Mouse (Mus musculus) heart, embryonic 15.5 days (tissue): Measurements from ENCODE around the gene Meis2. TPM values are rescaled to one million over a fixed set of nuclear protein-coding genes. Genes with fewer than 3 reads are reported as not detected.
A peak's percentile ranks its signal among the peaks of the same experiment; 100 is the strongest.

Source experiments
- ATAC-seq: fragments of 200-750 bp; cut with Nextera tagmentation; replicated peaks from 2 replicates; pipeline ENCODE4 v1.8.0; 2017; ENCODE audit warnings: low read depth, moderate TSS enrichment; ENCODE audit not compliant: insufficient number of reproducible peaks, insufficient read depth, low FRiP score
- H3K27ac ChIP-seq: fragments of 300-500 bp; sonication (generic); 2 replicates; pipeline ENCODE4 v1.5.1; 2015; ENCODE audit warnings: mild to moderate bottlenecking, inconsistent platforms
- H3K27me3 ChIP-seq: fragments of 300-500 bp; sonication (generic); 2 replicates; pipeline ENCODE4 v1.6.1; 2015; ENCODE audit warnings: inconsistent platforms
- H3K36me3 ChIP-seq: fragments of 300-500 bp; sonication (generic); 2 replicates; pipeline ENCODE4 v1.6.1; 2015; ENCODE audit warnings: mild to moderate bottlenecking, inconsistent platforms
- H3K4me1 ChIP-seq: fragments of 300-500 bp; sonication (generic); replicated peaks from 2 replicates; pipeline ENCODE4 v1.6.1; 2015; ENCODE audit warnings: inconsistent platforms
- H3K4me2 ChIP-seq: fragments of 300-500 bp; sonication (generic); 2 replicates; pipeline ENCODE4 v1.6.1; 2015; ENCODE audit warnings: inconsistent platforms, mild to moderate bottlenecking, moderate library complexity
- H3K4me3 ChIP-seq: fragments of 300-500 bp; sonication (generic); 2 replicates; pipeline ENCODE4 v1.5.1; 2015; ENCODE audit warnings: mild to moderate bottlenecking, inconsistent platforms
- H3K9ac ChIP-seq: fragments of 300-500 bp; sonication (generic); 2 replicates; pipeline ENCODE4 v1.6.1; 2015; ENCODE audit warnings: mild to moderate bottlenecking, inconsistent platforms
- H3K9me3 ChIP-seq: fragments of 300-500 bp; sonication (generic); replicated peaks from 2 replicates; pipeline ENCODE4 v1.6.1; 2016; ENCODE audit warnings: inconsistent platforms
- WGBS: fragments of 180-500 bp; shearing (Covaris S2); methylation state at CpG from one replicate; pipeline ENCODE4 v1.1.7; 2015; ENCODE audit warnings: mixed read lengths; 5-methylcytosine and 5-hydroxymethylcytosine counted together
- polyA plus RNA-seq: library from polyadenylated mRNA; unstranded; fragments of >200 nt; fragmentation: Nextera tagmentation; extraction: Ambion mirVana; gene quantifications from 2 replicates; pipeline ENCODE4 v1.2.1, GENCODE M21; 2015

The Meis2 gene
- polyA plus RNA-seq, 1 experiment from 2014 or later = 25.7 TPM

GRCm38 (mm10) chr2:115854007-115854827, 211.4 kb downstream of the Meis2 start:
- Histone ChIP-seq H3K4me2 (peak overlapping the region; percentile 70), H3K27me3 (peaks cover 30% of the 10 kb centered on the region), H3K9me3 (no peaks in the 10 kb centered on the region), H3K36me3 (no peaks in the 10 kb centered on the region), H3K4me3 (peak overlapping the region; percentile 41), H3K27ac (no peak overlapping the region), H3K9ac (peak overlapping the region; percentile 41; the same call in 1 of the 2 replicates), H3K4me1 (peaks cover 21% of the 10 kb centered on the region)
- no peak for ATAC-seq
- WGBS = 38% methylated on average over 14 of the region's 14 CpGs

GRCm38 (mm10) chr2:115853221-115853620, 212.4 kb downstream of the Meis2 start:
- peak overlapping the region; percentile 69; the same call in 1 of the 2 replicates for H3K4me2 ChIP-seq
- peaks cover 30% of the 10 kb centered on the region for H3K27me3 ChIP-seq
- H3K9me3 ChIP-seq = no peaks in the 10 kb centered on the region
- ATAC-seq = no peak
- 37% methylated on average over 4 of the region's 4 CpGs for WGBS
- no peak overlapping the region for H3K9ac ChIP-seq
- H3K4me1 ChIP-seq = peaks cover 19% of the 10 kb centered on the region
- H3K4me3 ChIP-seq = no peak overlapping the region; the same call in 1 of the 2 replicates
- no peaks in the 10 kb centered on the region for H3K36me3 ChIP-seq
- H3K27ac ChIP-seq = no peak overlapping the region

- Histone ChIP-seq H3K4me2 (peak overlapping the region; percentile 69), H3K4me3 (peak overlapping the region; percentile 48), H3K36me3 (no peaks in the 10 kb centered on the region), H3K9me3 (no peaks in the 10 kb centered on the region), H3K9ac (peak overlapping the region; percentile 46), H3K4me1 (peaks cover 18% of the 10 kb centered on the region), H3K27ac (no peak overlapping the region; the same call in 1 of the 2 replicates), H3K27me3 (peaks cover 30% of the 10 kb centered on the region)
- ATAC-seq = peak; percentile 40; the same call in 1 of the 2 replicates
- 3% methylated on average over 22 of the region's 22 CpGs for WGBS
Observed at GRCm38 (mm10) chr2:115852615-115853014, 213.0 kb downstream of the Meis2 start.

GRCm38 (mm10) chr2:115852109-115852508, 213.5 kb downstream of the Meis2 start:
- Histone ChIP-seq H3K9me3 (no peaks in the 10 kb centered on the region), H3K4me3 (peak overlapping the region; percentile 48), H3K36me3 (no peaks in the 10 kb centered on the region), H3K9ac (no peak overlapping the region), H3K27me3 (peaks cover 30% of the 10 kb centered on the region), H3K4me1 (peaks cover 18% of the 10 kb centered on the region), H3K27ac (no peak overlapping the region), H3K4me2 (peak overlapping the region; percentile 69)
- no peak for ATAC-seq
- 43% methylated on average over 11 of the region's 11 CpGs for WGBS

- Histone ChIP-seq H3K9me3 (no peaks in the 10 kb centered on the region), H3K36me3 (no peaks in the 10 kb centered on the region), H3K4me2 (no peak overlapping the region), H3K27ac (no peak overlapping the region), H3K4me1 (peaks cover 14% of the 10 kb centered on the region), H3K4me3 (no peak overlapping the region), H3K27me3 (peaks cover 30% of the 10 kb centered on the region), H3K9ac (no peak overlapping the region)
- 65% methylated on average over 4 of the region's 4 CpGs for WGBS
- ATAC-seq = no peak
Observed at GRCm38 (mm10) chr2:115850961-115851360, 214.7 kb downstream of the Meis2 start.

- no peaks in the 10 kb centered on the region for H3K9me3 ChIP-seq
Observed at GRCm38 (mm10) chr2:115842821-115843220, 222.8 kb downstream of the Meis2 start.

GRCm38 (mm10) chr2:115836034-115836433, 229.6 kb downstream of the Meis2 start:
- no peak for ATAC-seq
- Histone ChIP-seq H3K4me3 (no peak overlapping the region), H3K9me3 (no peaks in the 10 kb centered on the region), H3K27me3 (no peaks in the 10 kb centered on the region), H3K27ac (no peak overlapping the region), H3K4me1 (no peaks in the 10 kb centered on the region), H3K4me2 (no peak overlapping the region), H3K9ac (no peak overlapping the region), H3K36me3 (no peaks in the 10 kb centered on the region)
- WGBS = 77% methylated on average over 2 of the region's 2 CpGs

More at GRCm38 (mm10) chr2:115842821-115843220, 222.8 kb downstream of the Meis2 start:
- Histone ChIP-seq H3K4me2 (no peak overlapping the region), H3K36me3 (no peaks in the 10 kb centered on the region), H3K4me1 (no peaks in the 10 kb centered on the region), H3K27ac (no peak overlapping the region), H3K9ac (no peak overlapping the region), H3K4me3 (no peak overlapping the region), H3K27me3 (no peaks in the 10 kb centered on the region)
- ATAC-seq = no peak

GRCm38 (mm10) chr2:115822361-115822760, 243.3 kb downstream of the Meis2 start:
- no peaks in the 10 kb centered on the region for H3K27me3 ChIP-seq
- H3K27ac ChIP-seq = no peak overlapping the region
- no peak overlapping the region for H3K9ac ChIP-seq
- ATAC-seq = no peak
- WGBS = 86% methylated on average over 5 of the region's 5 CpGs
- no peaks in the 10 kb centered on the region for H3K36me3 ChIP-seq
- H3K9me3 ChIP-seq = no peaks in the 10 kb centered on the region
- H3K4me1 ChIP-seq = no peaks in the 10 kb centered on the region
- no peak overlapping the region for H3K4me2 ChIP-seq
- H3K4me3 ChIP-seq = no peak overlapping the region

GRCm38 (mm10) chr2:115817959-115818358, 247.7 kb downstream of the Meis2 start:
- Histone ChIP-seq H3K4me3 (no peak overlapping the region), H3K4me2 (no peak overlapping the region), H3K27ac (no peak overlapping the region), H3K9ac (no peak overlapping the region), H3K9me3 (no peaks in the 10 kb centered on the region), H3K27me3 (no peaks in the 10 kb centered on the region), H3K36me3 (no peaks in the 10 kb centered on the region), H3K4me1 (peaks cover 9% of the 10 kb centered on the region)
- ATAC-seq = no peak
- WGBS = 69% methylated on average over 6 of the region's 6 CpGs

GRCm38 (mm10) chr2:115813721-115814120, 251.9 kb downstream of the Meis2 start:
- Histone ChIP-seq H3K27me3 (no peaks in the 10 kb centered on the region), H3K4me2 (peak overlapping the region; percentile 51), H3K9ac (no peak overlapping the region), H3K4me1 (peaks cover 10% of the 10 kb centered on the region), H3K4me3 (0 out of 2 replicates have a peak overlapping the region, but pooled peaks have one; percentile 11), H3K9me3 (no peaks in the 10 kb centered on the region), H3K36me3 (no peaks in the 10 kb centered on the region), H3K27ac (peak overlapping the region; percentile 70)
- ATAC-seq = no peak
- WGBS = 58% methylated on average over 6 of the region's 6 CpGs

GRCm38 (mm10) chr2:115813316-115813715, 252.3 kb downstream of the Meis2 start:
- peak overlapping the region; percentile 70 for H3K27ac ChIP-seq
- no peak; the same call in 1 of the 2 replicates for ATAC-seq

More at GRCm38 (mm10) chr2:115813316-115813715, 252.3 kb downstream of the Meis2 start:
- no peak overlapping the region for H3K9ac ChIP-seq
- peak overlapping the region; percentile 51 for H3K4me2 ChIP-seq
- no peaks in the 10 kb centered on the region for H3K36me3 ChIP-seq
- H3K4me1 ChIP-seq = peaks cover 10% of the 10 kb centered on the region
- WGBS = 18% methylated on average over 11 of the region's 11 CpGs
- 0 out of 2 replicates have a peak overlapping the region, but pooled peaks have one; percentile 11 for H3K4me3 ChIP-seq
- no peaks in the 10 kb centered on the region for H3K27me3 ChIP-seq
- H3K9me3 ChIP-seq = no peaks in the 10 kb centered on the region
